ENCODE assay signal across 18 mouse cellular contexts in genomic region chr17:46875626-46876025, GRCm38 (mm10). TPM values are rescaled to one million over a fixed set of nuclear protein-coding genes. Genes with fewer than 3 reads are reported as not detected.
A peak's percentile ranks its signal among the peaks of the same experiment; 100 is the strongest.
DNase-seq lines count a peak whose midpoint lies in the region; ATAC-seq and TF ChIP-seq lines count a peak whose summit lies in the region.
"Had no signal": no experiment of that assay in that cellular context is flagged by ENCODE, and none has a peak within 500 bp of the region (broad histone marks: within the 10 kb centered on the region; RNA-seq: fewer than 3 reads in every experiment).

No protein-coding gene starts in this region.

- H3K27me3 ChIP-seq in lung, postnatal 0 days (replicated peaks; ENCODE audit: insufficient read depth, low read length) = no peaks in the 10 kb centered on the region
- H3K27me3 ChIP-seq: midbrain, embryonic 13.5 days had no signal

- no peak for ATAC-seq in lung, postnatal 0 days
- ATAC-seq: midbrain, embryonic 13.5 days had no signal

- H3K36me3 ChIP-seq in lung, postnatal 0 days (ENCODE audit: insufficient read depth, low read length) = no peaks in the 10 kb centered on the region
- H3K36me3 ChIP-seq: midbrain, embryonic 13.5 days had no signal

- intact Hi-C loops in gastrocnemius, adult 2 months (cut with DNase I) = no loop called here

- TF ChIP-seq CTCF in gastrocnemius, adult 2 months (IDR thresholded peaks at IDR 0.05) = peak; percentile 47
- peak; percentile 49 for TF ChIP-seq CTCF in lung, postnatal 0 days (IDR thresholded peaks at IDR 0.05)

- H3K4me3 ChIP-seq in gastrocnemius, adult 2 months = no peak overlapping the region
- no peak overlapping the region for H3K4me3 ChIP-seq in lung, postnatal 0 days (ENCODE audit: low read depth, low read length)
- H3K4me3 ChIP-seq: limb, embryonic 10.5 days; midbrain, embryonic 13.5 days had no signal

- no peaks in the 10 kb centered on the region for H3K4me1 ChIP-seq in lung, postnatal 0 days (ENCODE audit: insufficient read depth, low read depth, low read length)

- H3K9ac ChIP-seq in lung, postnatal 0 days (replicated peaks; ENCODE audit: low read depth) = no peak overlapping the region
- H3K9ac ChIP-seq: midbrain, embryonic 13.5 days had no signal

- DNase-seq in gastrocnemius, adult 2 months = no peak
- no peak for DNase-seq in gastrocnemius, adult 18-20 months (ENCODE audit: low spot score)
- DNase-seq in lung, postnatal 0 days (ENCODE audit: low spot score) = peak; percentile 18
- DNase-seq in lung, postnatal 4 days = no peak
- DNase-seq in ZHBTc4 (ENCODE audit: low read depth, low spot score) = peak; percentile 64
- DNase-seq in thymus, postnatal 25 days = peak; percentile 49
- no peak for DNase-seq in layer of hippocampus, adult 11-12 months (ENCODE audit: low spot score)
- no peak for DNase-seq in layer of hippocampus, postnatal 14 days (ENCODE audit: low spot score in 2 of 2)
- DNase-seq: heart, adult 11 months; heart, postnatal 14 days; lung, postnatal 14 days had no signal

- 80% methylated on average over 3 of the region's 3 CpGs for WGBS in lung, postnatal 0 days

- no peak for TF ChIP-seq EP300 in lung, postnatal 0 days (IDR thresholded peaks at IDR 0.05)

- no peaks in the 10 kb centered on the region for H3K9me3 ChIP-seq in lung, postnatal 0 days (ENCODE audit: low read length)
- H3K9me3 ChIP-seq: limb, embryonic 10.5 days; midbrain, embryonic 13.5 days had no signal

- no peak overlapping the region for H3K27ac ChIP-seq in gastrocnemius, adult 2 months
- H3K27ac ChIP-seq in lung, postnatal 0 days (ENCODE audit: low read length) = no peak overlapping the region
- H3K27ac ChIP-seq: midbrain, embryonic 13.5 days had no signal

- H3K4me2 ChIP-seq in lung, postnatal 0 days (replicated peaks; ENCODE audit: low read depth, low read length) = no peak overlapping the region
- H3K4me2 ChIP-seq: midbrain, embryonic 13.5 days had no signal

RNA-seq across cellular contexts. Expression of gene Tbcc, which starts 14.9 kb away (rescaled TPM):
- 1 to 10 TPM; 6.0 to 8.2 TPM for total RNA-seq in gastrocnemius, adult 2 months (2021)
- total RNA-seq in gastrocnemius, adult 18-20 months (2021) = 1 to 10 TPM; 7.1 to 7.4 TPM
- 47.7 and 51.0 TPM in 2 replicates for polyA plus RNA-seq in lung, postnatal 0 days (2015; fragmentation: Nextera tagmentation; extraction: Ambion mirVana)
- total RNA-seq in layer of hippocampus, postnatal 14 days (2021) = 10 to 100 TPM; 36.4 to 38.2 TPM

RNA-seq across cellular contexts. Expression of gene Bicral, which starts 17.3 kb away (rescaled TPM):
- total RNA-seq in gastrocnemius, adult 2 months (2021) = 10 to 100 TPM; 11.9 to 13.4 TPM
- total RNA-seq in gastrocnemius, adult 18-20 months (2021) = 10 to 100 TPM in 1 of 2 experiments, 1 to 10 TPM in 1; 9.3 to 13.7 TPM
- 3.0 and 3.4 TPM in 2 replicates for polyA plus RNA-seq in lung, postnatal 0 days (2015; fragmentation: Nextera tagmentation; extraction: Ambion mirVana)
- 10 to 100 TPM; 38.6 to 43.7 TPM for total RNA-seq in layer of hippocampus, postnatal 14 days (2021)

RNA-seq across cellular contexts. Expression of gene Prph2, which starts 34.6 kb away (rescaled TPM):
- total RNA-seq in gastrocnemius, adult 2 months (2021) = not detected
- not detected for total RNA-seq in gastrocnemius, adult 18-20 months (2021)
- polyA plus RNA-seq in lung, postnatal 0 days (2015; fragmentation: Nextera tagmentation; extraction: Ambion mirVana) = not detected in 2 replicates
- not detected for total RNA-seq in layer of hippocampus, postnatal 14 days (2021)
- total RNA-seq: common myeloid progenitor, adult 5-6 weeks; heart, postnatal 14 days had no signal
- polyA plus RNA-seq: intestine, embryonic 14.5 days; large intestine, adult 2 months; limb, embryonic 10.5 days; midbrain, embryonic 13.5 days; neural tube, embryonic 14.5 days; stomach, embryonic 14.5 days had no signal

Comparison
In these comparisons a context has a peak if more than half of its experiments do, and no peak if none do; other contexts are left out.
1. DNase-seq: peak in lung, postnatal 0 days (single experiment), ZHBTc4 (single experiment) and thymus, postnatal 25 days (single experiment); none in gastrocnemius, adult 2 months (single experiment), gastrocnemius, adult 18-20 months (single experiment), lung, postnatal 4 days (0 of 2), layer of hippocampus, adult 11-12 months (single experiment) and layer of hippocampus, postnatal 14 days (0 of 2).
2. RNA of gene Tbcc, which starts 14.9 kb away (total RNA-seq): 36.4 to 38.2 TPM in layer of hippocampus, postnatal 14 days; 6.0 to 8.2 TPM in gastrocnemius, adult 2 months and 7.1 to 7.4 TPM in gastrocnemius, adult 18-20 months; every median in the first group is over 4 times any median in the second.